Mouse (Mus musculus): Measurements from ENCODE around the gene Plac9a.

DNA sequence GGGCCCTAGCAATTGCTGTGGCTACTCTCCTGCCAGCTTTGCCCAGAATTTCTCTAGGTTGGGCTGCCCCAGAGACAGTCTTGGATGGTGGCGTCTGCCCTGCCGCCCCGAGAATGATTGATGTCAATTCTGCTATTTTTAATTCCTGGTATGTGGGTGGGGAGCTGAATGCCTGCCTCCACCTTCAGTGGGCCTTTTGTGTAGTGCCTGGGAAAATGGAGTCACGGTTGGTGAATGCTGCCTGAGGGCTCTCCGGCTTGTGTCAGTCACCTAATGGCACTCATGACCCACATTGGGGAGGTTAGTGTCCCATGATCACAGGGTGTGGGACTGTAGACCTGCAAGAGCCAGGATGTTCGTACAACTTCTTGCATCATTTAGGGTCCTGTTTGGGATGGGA lies 49.6 kb downstream of the Plac9a start:
- no peak for TF ChIP-seq CTCF (IDR thresholded peaks at IDR 0.05; ENCODE audit: insufficient read depth, low read length)
- no peak for TF ChIP-seq POLR2A (IDR thresholded peaks at IDR 0.05; ENCODE audit: borderline replicate concordance, extremely low read depth, low read depth, low read length)
